Mouse (Mus musculus) lung, adult 2 months (tissue): ENCODE results near the gene Dner. TPM values are rescaled to one million over a fixed set of nuclear protein-coding genes. Genes with fewer than 3 reads are reported as not detected.

ENCODE experiments used
- DNase-seq: peaks from one replicate; pipeline ENCODE4 v3.0.0; 2022
- H3K4me1 ChIP-seq: fragments of 200-500 bp; 2 replicates; pipeline ENCODE4 v1.6.1; 2011; ENCODE audit warnings: low read length; ENCODE audit not compliant: control insufficient read depth, insufficient read depth
- H3K4me3 ChIP-seq: fragments of 200-500 bp; replicated peaks from 2 replicates; pipeline ENCODE3; 2011; ENCODE audit warnings: low read depth, mild to moderate bottlenecking, control low read depth, low read length; ENCODE audit errors: extremely low read depth
- CTCF ChIP-seq: fragments of 200-500 bp; IDR thresholded peaks from 2 replicates; pipeline ENCODE4 v1.5.1; 2011; ENCODE audit warnings: mild to moderate bottlenecking, low read length, control low read depth; ENCODE audit not compliant: insufficient read depth
- POLR2A ChIP-seq: fragments of 200-500 bp; IDR thresholded peaks from 2 replicates; pipeline ENCODE4 v1.6.1; 2011; ENCODE audit warnings: low read depth, mild to moderate bottlenecking, control low read depth, low read length, borderline replicate concordance; ENCODE audit errors: extremely low read depth
- WGBS: fragments of 180-500 bp; shearing (Covaris S2); methylation state at CpG from one replicate; pipeline ENCODE4 v1.1.7; 2018; 5-methylcytosine and 5-hydroxymethylcytosine counted together
- polyA plus RNA-seq: library from polyadenylated mRNA; depleted of rRNA; stranded (reverse); fragments of >200 nt; gene quantifications from 2 replicates; pipeline ENCODE4 v1.2.3, GENCODE M21; 2012

Gene Dner
- polyA plus RNA-seq, 1 experiment, result 1.5 TPM

GRCm38 (mm10) chr1:84433291-84433980 is 262.6 kb downstream of the Dner start:
- no peak for TF ChIP-seq POLR2A
- no peak for TF ChIP-seq CTCF
- H3K4me1 ChIP-seq, result no peaks in the 10 kb centered on the region
- WGBS, result 73% methylated on average over 6 of the region's 6 CpGs
- no peak for DNase-seq
- H3K4me3 ChIP-seq, result no peak overlapping the region

GRCm38 (mm10) chr1:84432311-84432710 is 263.7 kb downstream of the Dner start:
- TF ChIP-seq CTCF, result no peak
- no peak for TF ChIP-seq POLR2A
- no peak for DNase-seq
- WGBS, result 53% methylated on average over 1 of the region's 1 CpGs
- no peaks in the 10 kb centered on the region for H3K4me1 ChIP-seq
- no peak overlapping the region for H3K4me3 ChIP-seq

- TF ChIP-seq CTCF (no peak), POLR2A (no peak)
- DNase-seq, result no peak
- Histone ChIP-seq H3K4me1 (no peaks in the 10 kb centered on the region), H3K4me3 (no peak overlapping the region)
- WGBS, result 62% methylated on average over 1 of the region's 1 CpGs
Observed at GRCm38 (mm10) chr1:84428331-84428730, 267.7 kb downstream of the Dner start.

- TF ChIP-seq POLR2A, result no peak
- TF ChIP-seq CTCF, result no peak
- whole genome bisulfite sequencing, result 60% methylated on average over 11 of the region's 11 CpGs
- Histone ChIP-seq H3K4me3 (no peak overlapping the region), H3K4me1 (no peaks in the 10 kb centered on the region)
- no peak for DNase-seq
Observed at GRCm38 (mm10) chr1:84427757-84428156, 268.3 kb downstream of the Dner start.

- Histone ChIP-seq H3K4me1 (no peaks in the 10 kb centered on the region), H3K4me3 (no peak overlapping the region)
- TF ChIP-seq POLR2A (no peak), CTCF (no peak)
- DNase-seq, result no peak
- 77% methylated on average over 5 of the region's 5 CpGs for WGBS
Observed at GRCm38 (mm10) chr1:84426679-84427078, 269.3 kb downstream of the Dner start.

GRCm38 (mm10) chr1:84422881-84423280 is 273.1 kb downstream of the Dner start:
- no peak for DNase-seq
- 80% methylated on average over 2 of the region's 2 CpGs for WGBS
- no peak overlapping the region for H3K4me3 ChIP-seq
- no peak for TF ChIP-seq POLR2A
- no peak for TF ChIP-seq CTCF
- H3K4me1 ChIP-seq, result no peaks in the 10 kb centered on the region

- WGBS, result 69% methylated on average over 1 of the region's 1 CpGs
- H3K4me1 ChIP-seq, result no peaks in the 10 kb centered on the region
- H3K4me3 ChIP-seq, result no peak overlapping the region
- no peak for DNase-seq
- TF ChIP-seq CTCF, result no peak
- no peak for TF ChIP-seq POLR2A
Observed at GRCm38 (mm10) chr1:84421845-84422244, 274.2 kb downstream of the Dner start.

GRCm38 (mm10) chr1:84419416-84419815 is 276.6 kb downstream of the Dner start:
- no peak for DNase-seq
- TF ChIP-seq POLR2A (no peak), CTCF (no peak)
- 27% methylated on average over 2 of the region's 2 CpGs for WGBS
- Histone ChIP-seq H3K4me1 (no peaks in the 10 kb centered on the region), H3K4me3 (no peak overlapping the region)

GRCm38 (mm10) chr1:84418511-84418910 is 277.5 kb downstream of the Dner start:
- DNase-seq, result no peak
- H3K4me3 ChIP-seq, result no peak overlapping the region
- no peaks in the 10 kb centered on the region for H3K4me1 ChIP-seq
- WGBS, result 87% methylated on average over 9 of the region's 9 CpGs
- TF ChIP-seq CTCF, result no peak
- no peak for TF ChIP-seq POLR2A

- TF ChIP-seq POLR2A, result no peak
- TF ChIP-seq CTCF, result no peak
- DNase-seq, result no peak
- Histone ChIP-seq H3K4me3 (no peak overlapping the region), H3K4me1 (no peaks in the 10 kb centered on the region)
- 64% methylated on average over 9 of the region's 9 CpGs for WGBS
Observed at GRCm38 (mm10) chr1:84417761-84418238, 278.2 kb downstream of the Dner start.
